Mouse (Mus musculus): Measurements from ENCODE around the gene Khdc1a. TPM values are rescaled to one million over a fixed set of nuclear protein-coding genes. Genes with fewer than 3 reads are reported as not detected.

Gene Khdc1a
- polyA plus RNA-seq (2015; fragmentation: Illumina TruSeq; extraction: RNeasy Lipid Tissue Mini Kit (QIAGEN cat#74804); ENCODE audit: insufficient read depth, low read depth, low replicate concordance): not detected

DNA sequence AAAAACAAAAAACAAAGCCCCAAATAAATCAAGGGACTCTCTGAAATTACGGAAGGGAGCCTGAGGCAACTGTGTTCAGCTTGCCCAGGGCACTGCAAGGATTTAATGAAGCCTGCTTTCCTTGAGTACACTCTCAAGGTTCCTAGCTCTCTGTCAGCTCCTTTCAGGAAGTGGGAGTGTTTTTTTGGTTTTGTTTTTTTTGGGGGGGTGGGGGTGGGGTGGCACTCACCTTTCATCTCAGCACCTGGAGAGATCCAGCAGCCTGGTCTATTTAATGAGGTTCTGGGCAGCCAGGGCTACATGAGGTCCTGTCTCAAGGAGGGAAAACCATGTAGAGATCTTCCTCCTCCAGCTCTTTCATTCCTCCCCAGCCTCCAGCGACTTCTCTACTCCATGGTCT lies at the start of gene Khdc1a:
TSS of gene Khdc1a (plus strand) at position 301 of the 400 bp plus-strand sequence.

GRCm38 (mm10) chr1:21368031-21368430 lies 18.6 kb downstream of the Khdc1a start, which contains the start of gene Khdc1c:
Gene Khdc1c, plus strand, starts transcription at chr1:21368331.

DNA sequence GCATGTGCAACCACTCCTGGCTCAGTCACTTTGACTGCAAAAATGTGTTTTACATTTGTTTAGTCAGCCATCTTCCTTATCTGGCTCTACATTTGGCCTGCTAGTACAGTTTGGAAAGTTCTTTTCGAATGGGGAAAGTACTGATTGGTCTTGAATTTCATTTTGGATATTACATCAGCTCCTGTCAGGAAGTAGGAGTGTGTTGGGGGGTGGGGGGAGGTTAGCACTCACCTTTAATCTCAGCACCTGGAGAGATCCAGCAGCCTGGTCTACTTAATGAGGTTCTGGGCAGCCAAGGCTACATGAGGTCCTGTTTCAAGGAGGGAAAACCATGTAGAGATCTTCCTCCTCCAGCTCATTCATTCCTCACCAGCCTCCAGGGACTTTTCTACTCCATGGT lies 33.8 kb downstream of the Khdc1a start, which contains the start of gene Khdc1b:
TSS of gene Khdc1b (plus strand) at position 301 of the 400 bp plus-strand sequence.

Other genes with a start within 250 kb of the Khdc1a start
- gene Tmem14a, start 131.1 kb upstream of the Khdc1a start, polyA plus RNA-seq (2015; fragmentation: Illumina TruSeq; extraction: RNeasy Lipid Tissue Mini Kit (QIAGEN cat#74804); ENCODE audit: insufficient read depth, low read depth, low replicate concordance): 1.5 TPM
- gene Gsta3, start 109.1 kb upstream of the Khdc1a start, polyA plus RNA-seq (2015; fragmentation: Illumina TruSeq; extraction: RNeasy Lipid Tissue Mini Kit (QIAGEN cat#74804); ENCODE audit: insufficient read depth, low read depth, low replicate concordance): 14.9 TPM
- gene Khdc1c, start 18.7 kb downstream of the Khdc1a start, polyA plus RNA-seq (2015; fragmentation: Illumina TruSeq; extraction: RNeasy Lipid Tissue Mini Kit (QIAGEN cat#74804); ENCODE audit: insufficient read depth, low read depth, low replicate concordance): not detected
- not detected for gene Khdc1b, start 33.9 kb downstream of the Khdc1a start, polyA plus RNA-seq (2015; fragmentation: Illumina TruSeq; extraction: RNeasy Lipid Tissue Mini Kit (QIAGEN cat#74804); ENCODE audit: insufficient read depth, low read depth, low replicate concordance)